Mouse (Mus musculus) MEL (cell line): ENCODE results near the gene Nmur2. TPM values are rescaled to one million over a fixed set of nuclear protein-coding genes. Genes with fewer than 3 reads are reported as not detected.

Experiments
- DNase-seq: peaks from one replicate; pipeline ENCODE4 v3.0.0; 2011; ENCODE audit warnings: low read depth, low spot score
- H3K27ac ChIP-seq: 2 replicates; pipeline ENCODE4 v1.5.1; 2012; ENCODE audit warnings: low read depth, mild to moderate bottlenecking, control low read depth, low read length, moderate library complexity; ENCODE audit not compliant: control insufficient read depth
- H3K27me3 ChIP-seq, 2 experiments: fragments of 150-350 bp in 1 of 2; sonication (generic) in 1 of 2; 2 replicates each; pipeline ENCODE4 v1.6.1; 2012; ENCODE audit warnings: low read length in 2 of 2, mild to moderate bottlenecking in 2 of 2, improper control_type of control experiment in 1 of 2, moderate library complexity in 1 of 2; ENCODE audit not compliant: insufficient read depth in 2 of 2, control insufficient read depth in 1 of 2
- H3K36me3 ChIP-seq, 2 experiments: 2 replicates each; pipeline ENCODE4 v1.6.1; 2012 to 2014; ENCODE audit warnings: low read length in 2 of 2, improper control_type of control experiment in 1 of 2, inconsistent platforms in 1 of 2, mild to moderate bottlenecking in 1 of 2; ENCODE audit not compliant: insufficient read depth in 2 of 2, control insufficient read depth in 1 of 2
- H3K4me1 ChIP-seq, 2 experiments: fragments of 150-350 bp in 1 of 2; sonication (generic) in 1 of 2; 2 replicates each; pipeline ENCODE4 v1.6.1; 2012; ENCODE audit warnings: low read length in 2 of 2, improper control_type of control experiment in 1 of 2, mild to moderate bottlenecking in 1 of 2; ENCODE audit not compliant: insufficient read depth in 2 of 2, control insufficient read depth in 1 of 2
- H3K4me3 ChIP-seq, 2 experiments: fragments of 150-350 bp in 1 of 2; sonication (generic) in 1 of 2; 2 replicates each; pipeline ENCODE4 v1.5.1; 2012; ENCODE audit warnings: low read depth in 2 of 2, low read length in 2 of 2, mild to moderate bottlenecking in 2 of 2, moderate library complexity in 2 of 2, control low read depth in 1 of 2, improper control_type of control experiment in 1 of 2; ENCODE audit not compliant: control insufficient read depth in 1 of 2, insufficient read depth in 1 of 2
- H3K79me2 ChIP-seq: 2 replicates; pipeline ENCODE4 v1.6.1; 2012; ENCODE audit warnings: mild to moderate bottlenecking, low read length, moderate library complexity; ENCODE audit not compliant: control insufficient read depth, poor library complexity, insufficient read depth
- H3K9ac ChIP-seq: 2 replicates; pipeline ENCODE4 v1.6.1; 2012; ENCODE audit warnings: low read depth, mild to moderate bottlenecking, control low read depth, low read length, moderate library complexity; ENCODE audit not compliant: control insufficient read depth, poor library complexity, severe bottlenecking
- H3K9me3 ChIP-seq: fragments of 150-350 bp; sonication (generic); replicated peaks from 2 replicates; pipeline ENCODE4 v1.6.1; 2012; ENCODE audit warnings: mild to moderate bottlenecking, low read length, improper control_type of control experiment, moderate library complexity; ENCODE audit not compliant: insufficient read depth
- CTCF ChIP-seq, 3 experiments: IDR thresholded peaks in 2 of 3; conservative IDR thresholded peaks in 1 of 3; 2 replicates each; pipeline ENCODE4 v1.5.1; 2011 to 2012; ENCODE audit warnings: low read length in 3 of 3, low read depth in 2 of 3, mild to moderate bottlenecking in 2 of 3, improper control_type of control experiment in 1 of 3, inconsistent platforms in 1 of 3, mixed read lengths in 1 of 3, moderate library complexity in 1 of 3; ENCODE audit not compliant: control insufficient read depth in 1 of 3, insufficient read depth in 1 of 3, poor library complexity in 1 of 3, severe bottlenecking in 1 of 3
- E2F4 ChIP-seq: IDR thresholded peaks from 2 replicates; pipeline ENCODE4 v1.6.1; 2011; ENCODE audit warnings: low read depth, low read length, improper control_type of control experiment, borderline replicate concordance
- EP300 ChIP-seq, 2 experiments: IDR thresholded peaks; 2 replicates each; pipeline ENCODE4 v1.6.1; 2011; ENCODE audit warnings: improper control_type of control experiment in 2 of 2, low read length in 2 of 2, low read depth in 1 of 2, mild to moderate bottlenecking in 1 of 2
- GABPA ChIP-seq: IDR thresholded peaks from 2 replicates; pipeline ENCODE4 v1.6.1; 2012; ENCODE audit warnings: low read depth, mild to moderate bottlenecking, inconsistent platforms, low read length, improper control_type of control experiment, moderate library complexity
- GATA1 ChIP-seq: IDR thresholded peaks from 2 replicates; pipeline ENCODE4 v1.6.1; 2011; ENCODE audit warnings: low read depth, low read length, improper control_type of control experiment
- KAT2A ChIP-seq: conservative IDR thresholded peaks from 2 replicates; pipeline ENCODE4 v1.6.1; 2012; ENCODE audit warnings: low read depth, low read length, improper control_type of control experiment, inconsistent platforms
- MAFK ChIP-seq: IDR thresholded peaks from 2 replicates; pipeline ENCODE4 v1.6.1; 2011; ENCODE audit warnings: low read depth, mild to moderate bottlenecking, low read length, improper control_type of control experiment, borderline replicate concordance
- MAX ChIP-seq: IDR thresholded peaks from 2 replicates; pipeline ENCODE4 v1.6.1; 2011; ENCODE audit warnings: low read length, improper control_type of control experiment
- MAZ ChIP-seq: IDR thresholded peaks from 2 replicates; pipeline ENCODE4 v1.6.1; 2012; ENCODE audit warnings: low read depth, mild to moderate bottlenecking, inconsistent platforms, low read length, improper control_type of control experiment
- MEF2A ChIP-seq: IDR thresholded peaks from 2 replicates; pipeline ENCODE4 v1.6.1; 2014; ENCODE audit warnings: low read depth, mild to moderate bottlenecking, inconsistent platforms, low read length, improper control_type of control experiment; ENCODE audit not compliant: poor library complexity, insufficient replicate concordance, severe bottlenecking; ENCODE audit errors: extremely low read depth
- MXI1 ChIP-seq: IDR thresholded peaks from 2 replicates; pipeline ENCODE4 v1.6.1; 2011; ENCODE audit warnings: mild to moderate bottlenecking, low read depth, low read length, improper control_type of control experiment
- MYB ChIP-seq: IDR thresholded peaks from 2 replicates; pipeline ENCODE4 v1.6.1; 2011; ENCODE audit warnings: mild to moderate bottlenecking, low read depth, low read length, improper control_type of control experiment
- NRF1 ChIP-seq: IDR thresholded peaks from 2 replicates; pipeline ENCODE4 v1.6.1; 2014; ENCODE audit warnings: low read depth, mild to moderate bottlenecking, inconsistent platforms, low read length, improper control_type of control experiment, moderate library complexity; ENCODE audit not compliant: poor library complexity, insufficient read depth, severe bottlenecking
- POLR2AphosphoS2 ChIP-seq: IDR thresholded peaks from 2 replicates; pipeline ENCODE4 v1.6.1; 2011; ENCODE audit warnings: low read length, improper control_type of control experiment
- RAD21 ChIP-seq: IDR thresholded peaks from 2 replicates; pipeline ENCODE4 v1.6.1; 2011; ENCODE audit warnings: mild to moderate bottlenecking, low read depth, low read length, improper control_type of control experiment
- SIN3A ChIP-seq: IDR thresholded peaks from 2 replicates; pipeline ENCODE4 v1.6.1; 2012; ENCODE audit warnings: low read length, improper control_type of control experiment, inconsistent platforms
- SMC3 ChIP-seq: IDR thresholded peaks from 2 replicates; pipeline ENCODE4 v1.6.1; 2011; ENCODE audit warnings: low read depth, low read length, improper control_type of control experiment
- UBTF ChIP-seq: IDR thresholded peaks from 2 replicates; pipeline ENCODE4 v1.6.1; 2012; ENCODE audit warnings: low read depth, mild to moderate bottlenecking, inconsistent platforms, low read length, improper control_type of control experiment, moderate library complexity, borderline replicate concordance; ENCODE audit not compliant: insufficient read depth
- USF2 ChIP-seq, 2 experiments: IDR thresholded peaks; 2 replicates each; pipeline ENCODE4 v1.6.1; 2011 to 2012; ENCODE audit warnings: improper control_type of control experiment in 2 of 2, low read length in 2 of 2, borderline replicate concordance in 1 of 2, inconsistent platforms in 1 of 2, low read depth in 1 of 2, mild to moderate bottlenecking in 1 of 2; ENCODE audit not compliant: insufficient read depth in 1 of 2
- ZC3H11A ChIP-seq: IDR thresholded peaks from 2 replicates; pipeline ENCODE4 v1.6.1; 2012; ENCODE audit warnings: low read depth, mild to moderate bottlenecking, inconsistent platforms, low read length, improper control_type of control experiment
- ZKSCAN1 ChIP-seq: IDR thresholded peaks from 2 replicates; pipeline ENCODE4 v1.6.1; 2012; ENCODE audit warnings: low read depth, mild to moderate bottlenecking, inconsistent platforms, low read length, improper control_type of control experiment, moderate library complexity
- polyA plus RNA-seq, 2 experiments: library from polyadenylated mRNA; stranded (reverse) in 1 of 2; unstranded in 1 of 2; fragments of >175 nt in 1 of 2; fragments of >200 nt in 1 of 2; gene quantifications; 2 replicates each; pipeline versions ENCODE4 v1.2.1 to v1.2.4; 2012; ENCODE audit warnings: low replicate concordance in 2 of 2, low read depth in 1 of 2; ENCODE audit not compliant: insufficient read length in 2 of 2, insufficient read depth in 1 of 2, missing spikeins in 1 of 2
- total RNA-seq: library from RNA; depleted of rRNA; stranded (reverse); fragments of 300-350 nt; gene quantifications from 2 replicates; pipeline ENCODE4 v1.2.3, GENCODE M21; 2012

Gene Nmur2
- total and polyA plus RNA-seq, 3 experiments, result not detected

DNA sequence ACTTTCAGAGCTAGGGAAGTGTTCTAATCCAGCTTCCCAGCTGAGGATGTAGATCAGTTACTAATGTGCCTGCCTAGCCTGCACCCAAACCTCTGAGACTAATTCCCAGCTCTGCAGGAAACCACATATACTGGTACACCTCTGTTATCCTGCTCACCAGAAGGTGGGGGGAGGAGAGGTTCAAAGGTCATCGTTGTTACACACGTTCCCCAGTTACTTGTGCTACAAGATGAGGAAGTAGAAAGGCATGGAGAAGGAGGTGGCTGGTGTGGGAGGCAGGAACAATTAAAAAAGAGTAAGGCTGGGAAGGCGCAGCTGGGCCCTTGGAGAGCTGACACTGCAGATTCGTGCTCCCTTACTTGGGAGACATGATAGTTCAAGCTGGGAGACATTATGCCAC lies 23.8 kb upstream of the Nmur2 start:
- H3K4me1 ChIP-seq, result no peaks in the 10 kb centered on the region
- TF ChIP-seq MEF2A (no peak), MAX (no peak), NRF1 (no peak), MYB (no peak), EP300 (IDR thresholded peaks at IDR 0.05; ENCODE audit: low read depth in 1 of 2, low read length in 2 of 2) (no peak), POLR2AphosphoS2 (no peak), MAZ (no peak), CTCF (IDR thresholded peaks at IDR 0.05 in 2 of 3, conservative IDR thresholded peaks at IDR 0.05 in 1 of 3; ENCODE audit: control insufficient read depth in 1 of 3, insufficient read depth in 1 of 3, low read depth in 2 of 3, low read length in 3 of 3, poor library complexity in 1 of 3, severe bottlenecking in 1 of 3) (no peak), KAT2A (no peak), USF2 (IDR thresholded peaks at IDR 0.05; ENCODE audit: borderline replicate concordance in 1 of 2, insufficient read depth in 1 of 2, low read depth in 1 of 2, low read length in 2 of 2) (no peak), ZKSCAN1 (no peak), RAD21 (no peak), GATA1 (no peak), ZC3H11A (no peak), MAFK (no peak), MXI1 (no peak), SIN3A (no peak), GABPA (no peak), SMC3 (no peak)
- no peak overlapping the region for H3K9ac ChIP-seq
- no peak overlapping the region for H3K4me3 ChIP-seq
- H3K27me3 ChIP-seq, result no peaks in the 10 kb centered on the region
- H3K9me3 ChIP-seq, result no peaks in the 10 kb centered on the region
- H3K79me2 ChIP-seq, result no peaks in the 10 kb centered on the region
- DNase-seq, result no peak
- H3K36me3 ChIP-seq, result no peaks in the 10 kb centered on the region
- no peak overlapping the region for H3K27ac ChIP-seq

DNA sequence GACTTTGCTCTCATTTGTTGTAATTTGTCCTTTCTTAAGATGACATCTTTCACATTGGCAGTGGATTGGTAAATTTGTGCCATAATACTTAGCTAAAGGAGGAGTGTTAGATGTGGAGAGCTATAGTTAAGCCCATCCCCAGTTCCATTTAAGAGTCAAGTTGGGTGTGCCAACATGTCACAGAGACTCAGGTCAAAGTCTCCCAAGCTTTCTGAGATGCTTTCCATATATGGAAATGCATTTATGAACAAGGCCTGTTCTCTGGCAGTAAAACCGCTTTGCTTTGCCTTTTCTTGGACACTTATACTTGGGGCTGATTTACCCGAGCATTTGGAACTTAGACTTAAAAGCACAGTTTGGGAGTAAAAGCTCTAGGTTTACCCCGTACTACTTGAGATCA lies 18.4 kb upstream of the Nmur2 start:
- no peaks in the 10 kb centered on the region for H3K27me3 ChIP-seq
- no peak for DNase-seq
- no peak for TF ChIP-seq MEF2A
- no peak for TF ChIP-seq MXI1
- TF ChIP-seq GATA1, result no peak
- no peak for TF ChIP-seq EP300 (IDR thresholded peaks at IDR 0.05; ENCODE audit: low read depth in 1 of 2, low read length in 2 of 2)
- TF ChIP-seq UBTF, result no peak
- TF ChIP-seq SMC3, result no peak
- TF ChIP-seq E2F4, result no peak
- no peak overlapping the region for H3K27ac ChIP-seq
- H3K4me1 ChIP-seq, result no peaks in the 10 kb centered on the region
- no peaks in the 10 kb centered on the region for H3K36me3 ChIP-seq
- no peak overlapping the region for H3K9ac ChIP-seq
- H3K79me2 ChIP-seq, result no peaks in the 10 kb centered on the region
- no peaks in the 10 kb centered on the region for H3K9me3 ChIP-seq
- H3K4me3 ChIP-seq, result no peak overlapping the region
